Mouse (Mus musculus) central nervous system, embryonic 18 days (tissue): ENCODE results near the gene Rbm15b. TPM values are rescaled to one million over a fixed set of nuclear protein-coding genes. Genes with fewer than 3 reads are reported as not detected.

Experiments
- polyA plus RNA-seq: library from polyadenylated mRNA; depleted of rRNA; stranded (reverse); fragments of >200 nt; gene quantifications from 2 replicates; pipeline ENCODE4 v1.2.3, GENCODE M21; 2012; rRNA removed

Rbm15b gene
- 27.3 and 28.8 TPM in 2 replicates for polyA plus RNA-seq

DNA sequence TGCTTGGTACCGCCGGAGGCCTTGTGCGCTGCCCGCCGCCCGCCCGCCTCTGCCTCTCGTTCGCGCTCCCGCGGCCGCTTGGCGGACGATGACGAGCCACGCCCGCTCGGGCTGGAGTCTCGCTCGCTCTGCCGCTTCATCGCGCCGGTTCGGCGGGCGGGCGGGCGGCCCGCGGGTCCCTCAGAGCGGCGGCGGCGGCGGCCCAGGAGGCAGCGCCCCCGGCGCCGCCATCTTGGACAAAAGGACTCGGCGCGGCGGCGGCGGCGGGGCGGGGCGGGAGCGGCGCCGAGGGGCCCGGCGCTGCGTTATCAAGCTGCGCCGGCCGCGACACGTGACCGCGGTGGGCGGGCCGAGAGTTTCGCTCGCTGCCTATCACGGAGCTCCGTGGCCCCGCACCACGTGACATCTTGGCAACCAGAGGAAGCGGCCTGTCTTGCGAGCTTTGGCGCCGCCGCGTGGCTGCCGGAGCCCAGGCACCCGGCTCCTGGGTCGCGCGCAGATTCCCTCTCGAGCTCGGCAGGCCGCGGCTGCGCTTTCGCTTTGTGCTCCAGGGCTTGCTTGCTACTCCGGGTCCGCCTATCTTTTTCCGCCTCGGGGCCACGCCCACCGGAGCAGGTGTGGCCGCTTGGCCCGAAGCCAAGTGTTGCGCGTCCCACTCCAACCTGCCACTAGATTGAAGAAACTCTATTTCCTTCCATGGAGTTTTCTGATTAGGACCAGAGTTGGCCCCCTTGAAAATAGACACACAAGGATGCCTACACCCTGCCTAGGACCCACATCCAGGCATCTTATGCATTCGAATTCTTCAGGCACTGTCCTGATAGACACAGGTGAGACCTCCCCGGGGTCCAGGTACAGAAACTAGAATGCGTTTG lies at the start of gene Rbm15b:
Rbm15b (minus strand) TSS at position 601 of the 875 bp plus-strand sequence.

GRCm38 (mm10) chr9:106891829-106892551 lies 4.8 kb upstream of the Rbm15b start, which contains the start of gene Manf:
Manf (minus strand) TSS chr9:106891979.

Other genes starting within 250 kb of the Rbm15b start
- 19.3 and 22.2 TPM in 2 replicates for gene Grm2, start 231.3 kb downstream of the Rbm15b start, polyA plus RNA-seq
- gene Tex264, start 201.5 kb downstream of the Rbm15b start, polyA plus RNA-seq, result 69.3 and 72.1 TPM in 2 replicates
- 9.5 and 10.3 TPM in 2 replicates for gene Rad54l2, start 98.2 kb downstream of the Rbm15b start, polyA plus RNA-seq
- gene Dcaf1, start 65.6 kb downstream of the Rbm15b start, polyA plus RNA-seq, result 27.2 and 27.9 TPM in 2 replicates
- gene Manf, start 4.6 kb upstream of the Rbm15b start, polyA plus RNA-seq, result 82.8 and 86.3 TPM in 2 replicates